Mouse (Mus musculus) right cerebral cortex, postnatal 4 days (tissue): Measurements from ENCODE around the gene Zswim4.

Experiments used
- DNase-seq: peaks from one replicate; pipeline ENCODE4 v3.0.0-alpha.2; 2022

The Zswim4 gene

GRCm38 (mm10) chr8:84199348-84200125 lies 37.3 kb downstream of the Zswim4 start:
- DNase-seq, result no peak

GRCm38 (mm10) chr8:84198871-84199270 lies 38.0 kb downstream of the Zswim4 start:
- DNase-seq, result no peak

DNA sequence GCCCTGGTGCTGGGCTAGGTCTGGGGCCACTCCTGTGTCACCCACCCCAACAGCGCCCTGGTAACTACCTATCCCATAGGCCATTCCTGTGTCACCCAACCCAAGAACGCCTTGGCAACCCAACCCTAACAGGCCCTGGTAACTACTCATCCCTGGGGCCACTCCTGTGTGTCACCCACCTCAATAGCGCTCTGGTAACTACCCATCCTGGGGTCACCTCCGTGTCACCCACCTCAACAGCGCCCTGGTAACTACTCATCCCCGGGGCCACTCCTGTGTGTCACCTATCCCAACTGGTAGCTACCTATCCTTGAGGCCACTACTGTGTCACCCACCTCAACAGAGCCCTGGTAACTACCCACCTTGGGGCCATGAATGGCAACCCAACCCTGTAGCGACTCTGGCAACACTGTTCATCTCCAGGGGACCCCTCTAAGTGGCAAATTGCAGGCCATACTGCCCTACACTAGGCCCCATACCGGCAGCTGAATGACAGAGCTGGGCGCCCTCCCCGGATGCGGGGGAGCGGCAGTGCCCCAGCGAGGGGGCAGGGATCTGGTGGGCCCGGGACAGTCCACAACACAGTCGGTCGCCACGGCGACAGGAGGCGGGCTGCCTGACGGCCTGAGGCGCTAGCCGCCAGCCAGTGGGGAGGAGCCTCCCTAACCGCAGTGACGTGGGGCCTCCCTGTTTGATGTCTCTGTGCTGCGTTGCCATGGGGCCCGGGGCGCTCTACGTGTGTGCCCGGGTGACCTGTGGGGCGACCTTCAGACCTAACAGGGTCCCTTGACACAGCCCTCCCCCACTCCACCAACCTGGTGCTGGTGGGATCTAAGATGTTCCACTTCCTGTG lies 38.7 kb downstream of the Zswim4 start:
- DNase-seq, result peak; percentile 73

DNA sequence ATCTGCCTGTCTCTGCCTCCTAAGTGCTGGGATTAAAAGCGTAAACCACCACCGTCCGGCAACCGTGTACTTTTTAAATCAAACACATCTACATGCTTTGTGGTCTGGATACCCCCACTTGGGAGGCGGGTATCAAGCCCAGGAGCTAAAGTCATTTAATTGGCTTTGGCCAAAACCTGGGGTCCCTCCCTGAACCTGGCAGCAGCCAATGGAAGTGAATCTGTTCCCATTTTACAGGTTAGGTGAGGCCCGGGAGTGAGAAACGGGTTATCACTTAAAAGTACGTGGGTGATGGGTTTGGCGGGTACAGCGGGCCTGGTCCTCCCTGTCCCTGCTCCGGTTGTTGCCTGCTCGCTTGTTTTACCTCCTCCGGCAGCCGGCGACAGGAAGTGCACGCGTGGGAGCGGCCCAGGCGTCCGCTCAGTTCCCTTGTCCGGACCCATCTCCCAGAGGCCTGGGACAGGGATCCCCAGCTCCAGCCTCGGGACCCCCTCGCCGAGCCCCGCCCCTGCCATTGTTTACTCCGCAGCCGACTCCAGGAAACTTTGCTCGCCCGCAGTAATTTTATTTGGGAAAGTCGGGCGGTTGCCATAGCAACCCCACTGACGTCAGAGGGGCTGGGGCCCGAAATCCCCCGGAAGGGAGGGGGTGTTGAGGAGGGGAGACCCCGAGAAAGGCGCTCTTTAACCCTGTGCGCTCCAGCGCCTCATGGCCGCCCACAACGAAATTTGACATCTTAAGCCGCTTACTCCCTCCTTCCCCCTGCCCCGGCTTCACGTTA lies 39.5 kb downstream of the Zswim4 start:
- peak; percentile 90 for DNase-seq

DNA sequence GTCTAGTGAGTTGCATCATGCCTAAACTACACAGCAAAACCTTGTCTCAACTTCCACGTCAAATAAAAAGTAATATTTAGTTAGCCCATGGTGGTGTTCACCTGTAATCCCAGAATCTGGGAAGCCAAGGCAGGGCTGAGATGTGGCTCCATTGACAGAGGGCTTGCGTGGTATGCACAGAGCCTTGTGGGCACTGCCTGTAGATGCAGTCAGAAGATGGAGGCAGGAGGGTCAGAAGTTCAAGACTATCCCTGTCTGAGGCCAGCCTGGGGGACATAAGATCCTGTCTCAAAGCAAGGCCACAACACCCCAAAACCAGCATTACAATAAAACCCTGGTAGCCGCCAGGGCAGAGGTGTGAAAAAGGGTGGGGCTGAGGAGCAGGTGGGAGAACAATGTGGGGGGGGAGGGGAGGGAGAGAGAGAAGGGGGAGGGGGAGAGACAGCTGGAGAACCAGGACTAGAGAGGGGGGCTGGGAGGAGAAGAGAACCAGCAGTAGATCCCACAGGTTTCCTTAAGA lies 42.6 kb downstream of the Zswim4 start:
- no peak for DNase-seq

GRCm38 (mm10) chr8:84193566-84193965 lies 43.3 kb downstream of the Zswim4 start:
- DNase-seq, result no peak

DNA sequence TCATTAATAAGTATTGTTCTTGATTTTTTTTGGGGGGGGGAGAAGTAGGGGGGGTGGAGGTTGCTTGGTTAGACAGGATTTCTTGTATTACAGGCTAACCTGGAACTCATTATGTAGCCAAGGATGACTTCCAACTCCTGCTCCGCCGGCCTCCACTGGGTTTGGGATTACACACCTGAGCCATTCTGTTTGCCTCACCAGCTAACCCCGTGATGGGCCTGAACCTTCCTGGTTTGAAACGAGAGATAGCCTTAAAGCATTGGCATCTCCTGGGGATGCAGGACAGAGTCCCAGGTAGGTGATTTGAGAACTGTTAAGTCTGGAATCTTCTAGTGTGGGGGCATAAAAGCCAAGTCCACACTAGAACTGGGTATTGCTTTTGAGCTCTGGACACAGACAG lies 43.7 kb downstream of the Zswim4 start:
- no peak for DNase-seq

- DNase-seq, result peak; percentile 72
Observed at GRCm38 (mm10) chr8:84192555-84192954, 44.3 kb downstream of the Zswim4 start.

GRCm38 (mm10) chr8:84192023-84192422 lies 44.8 kb downstream of the Zswim4 start:
- no peak for DNase-seq

GRCm38 (mm10) chr8:84190191-84190867 lies 46.5 kb downstream of the Zswim4 start:
- no peak for DNase-seq

GRCm38 (mm10) chr8:84189603-84190002 lies 47.3 kb downstream of the Zswim4 start:
- DNase-seq, result no peak

- no peak for DNase-seq
Observed at GRCm38 (mm10) chr8:84188671-84189070, 48.2 kb downstream of the Zswim4 start.

DNA sequence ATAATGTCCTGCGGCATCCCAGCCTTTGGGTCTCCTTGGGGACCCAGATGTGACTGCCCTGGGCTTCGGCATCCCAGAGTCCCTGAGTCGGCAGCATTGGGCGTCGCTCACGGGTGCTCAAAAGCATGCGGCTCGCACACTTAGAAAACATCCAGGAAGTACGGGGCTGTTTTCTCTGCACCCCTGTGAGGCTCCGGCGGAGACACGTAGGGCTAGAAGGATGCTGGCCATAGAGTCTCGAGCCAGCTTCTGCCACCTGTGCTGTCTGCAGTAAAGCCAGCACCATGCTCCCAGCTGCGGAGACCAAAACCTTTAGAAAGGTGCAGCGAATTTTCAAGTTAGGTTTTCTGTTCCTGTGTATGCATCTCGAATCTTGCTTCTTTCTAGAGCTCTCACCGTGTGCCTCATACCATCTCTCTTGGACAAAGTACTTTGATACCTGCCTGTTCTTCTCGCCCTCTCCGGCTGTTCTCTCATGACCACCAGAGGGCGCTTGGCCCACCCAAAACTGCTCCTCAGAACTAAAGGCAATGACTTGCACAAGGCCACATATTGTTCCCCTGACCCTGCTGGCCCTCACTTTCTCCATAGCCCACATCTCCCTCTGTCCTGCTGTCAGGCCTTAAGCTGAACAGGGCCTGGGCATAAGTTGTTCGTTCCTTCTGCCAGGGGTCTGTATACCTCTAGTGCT lies 49.6 kb downstream of the Zswim4 start:
- no peak for DNase-seq

GRCm38 (mm10) chr8:84186547-84186946 lies 50.3 kb downstream of the Zswim4 start:
- DNase-seq, result peak; percentile 54

DNA sequence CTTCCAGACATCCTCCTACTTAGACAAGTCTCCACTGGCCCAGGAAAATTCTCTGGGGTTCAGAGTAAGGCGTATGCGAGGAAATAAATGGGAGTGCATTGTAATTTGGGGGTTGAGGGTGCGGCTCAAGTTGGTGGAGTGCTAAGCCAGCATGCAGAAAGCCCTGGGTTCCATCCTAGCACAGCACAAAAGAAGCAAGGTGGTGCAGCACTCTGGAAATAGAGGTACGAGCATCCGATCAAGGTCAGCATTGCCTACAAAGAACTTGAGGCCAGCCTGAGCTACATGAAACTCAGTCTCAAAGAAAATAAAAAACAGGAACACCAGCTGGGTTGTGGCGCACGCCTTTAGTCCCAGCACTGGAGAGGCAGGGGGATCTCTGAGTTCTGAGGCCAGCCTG lies 51.7 kb downstream of the Zswim4 start, which contains the start of gene Nanos3:
Gene Nanos3, minus strand, starts transcription at position 101 of the 400 bp plus-strand sequence.
- no peak for DNase-seq

DNA sequence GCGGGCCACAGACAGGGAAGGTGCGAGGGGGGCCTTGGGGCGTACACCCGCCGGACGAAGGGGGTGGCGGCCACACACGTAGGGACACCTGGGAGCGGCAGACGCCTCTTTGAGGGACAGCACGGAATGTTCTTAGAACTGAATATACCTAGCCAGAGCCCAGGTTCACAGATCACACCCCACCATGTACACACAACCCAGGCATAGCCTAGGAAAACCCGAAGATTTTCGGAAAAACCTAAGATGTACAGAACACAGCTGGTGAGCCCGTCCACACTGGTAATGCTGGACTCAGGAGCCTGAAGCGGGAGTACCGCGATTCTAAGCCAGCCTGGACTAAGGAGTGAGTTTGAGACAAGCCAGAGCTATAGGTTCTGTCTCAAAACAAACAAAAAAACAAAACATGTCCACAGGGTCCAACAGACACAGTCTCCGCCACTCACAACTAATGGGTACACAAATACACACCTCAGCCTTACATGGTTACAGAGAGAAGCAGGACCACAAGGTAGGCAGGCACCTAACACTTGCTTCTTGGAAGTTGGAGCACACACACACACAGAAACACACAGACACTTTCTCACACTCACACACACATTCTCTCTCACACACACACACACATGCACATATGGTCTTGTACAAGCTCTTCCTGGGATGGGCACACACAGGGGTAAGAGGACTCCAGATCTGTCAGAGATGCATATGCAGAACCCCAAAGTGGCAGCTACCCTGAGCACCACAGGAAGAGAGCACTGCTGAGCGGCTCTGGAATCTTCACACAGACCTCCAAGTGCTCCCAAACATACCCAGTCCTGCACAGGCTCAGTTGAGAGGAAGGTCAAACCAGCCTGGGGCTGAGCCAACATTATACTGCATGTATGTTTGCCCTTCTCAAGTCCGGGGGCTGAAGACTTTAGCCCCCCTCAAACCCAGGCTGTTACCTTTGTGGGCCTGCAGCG lies 52.5 kb downstream of the Zswim4 start:
- DNase-seq, result no peak

GRCm38 (mm10) chr8:84183261-84184084 lies 53.4 kb downstream of the Zswim4 start:
- peak; percentile 62 for DNase-seq

DNA sequence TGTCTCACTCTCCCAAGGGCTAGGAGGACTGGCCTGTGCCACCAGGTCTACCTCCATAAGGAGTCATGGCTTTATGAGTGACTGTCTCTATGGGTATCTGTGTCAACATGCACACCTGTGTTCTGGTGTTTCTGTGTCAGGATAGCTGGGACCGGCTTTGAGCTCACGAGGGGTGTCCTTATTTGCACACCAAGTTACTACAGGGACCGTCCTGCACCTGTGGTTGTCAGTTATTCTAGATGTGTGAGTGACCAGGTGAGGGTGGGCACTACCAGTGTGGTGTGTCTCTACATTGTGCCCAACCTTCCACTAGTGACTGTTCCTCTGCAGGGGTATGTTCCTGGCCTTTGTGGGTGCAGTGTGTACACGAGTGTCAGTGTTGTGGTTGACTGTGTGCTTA lies 54.0 kb downstream of the Zswim4 start:
- no peak for DNase-seq

GRCm38 (mm10) chr8:84180530-84181190 lies 56.2 kb downstream of the Zswim4 start:
- DNase-seq, result peak; percentile 53
